Mouse (Mus musculus): Measurements from ENCODE around the gene Mpped2.

GRCm38 (mm10) chr2:106720644-106721043 lies 27.6 kb downstream of the Mpped2 start:
- TF ChIP-seq CTCF (IDR thresholded peaks at IDR 0.05; ENCODE audit: extremely low read depth, insufficient read depth, low read length) (no peak), POLR2A (IDR thresholded peaks at IDR 0.05; ENCODE audit: extremely low read depth, insufficient read depth, low read length) (no peak)

Measured in cortical plate, adult 2 months (tissue).